Mouse (Mus musculus) hematopoietic stem cell, adult 5-6 weeks (primary cell): ENCODE measurements around the gene Gnao1. TPM values are rescaled to one million over a fixed set of nuclear protein-coding genes. Genes with fewer than 3 reads are reported as not detected.

Experiments used
- ATAC-seq, 2 experiments: fragments of 125-278 bp in 1 of 2; replicated peaks in 1 of 2; 2 replicates each; pipeline ENCODE4 v1.8.0; 2016 to 2017; ENCODE audit warnings: inconsistent platforms in 2 of 2, mild to moderate bottlenecking in 2 of 2, moderate number of reproducible peaks in 2 of 2, low read depth in 1 of 2, moderate TSS enrichment in 1 of 2; ENCODE audit not compliant: low FRiP score in 2 of 2, poor library complexity in 2 of 2, severe bottlenecking in 2 of 2, insufficient read depth in 1 of 2, low TSS enrichment in 1 of 2
- total RNA-seq: library from RNA; stranded (forward); fragments of 172-1452, 232-1000 nt; gene quantifications from 2 replicates; pipeline ENCODE4 v1.2.3, GENCODE M21; 2017

The Gnao1 gene
- total RNA-seq, 1 experiment from 2014 or later, result not detected

- ATAC-seq, result no peak
Measured at GRCm38 (mm10) chr8:93840486-93840885, 30.7 kb downstream of the Gnao1 start.

- ATAC-seq, result peak; percentile 65 to 79
Measured at GRCm38 (mm10) chr8:93840956-93841752, 31.4 kb downstream of the Gnao1 start.

- ATAC-seq, result no peak
Measured at GRCm38 (mm10) chr8:93842574-93842973, 32.8 kb downstream of the Gnao1 start.

- peak; percentile 56 to 79 for ATAC-seq
Measured at GRCm38 (mm10) chr8:93843858-93844502, 34.2 kb downstream of the Gnao1 start.

DNA sequence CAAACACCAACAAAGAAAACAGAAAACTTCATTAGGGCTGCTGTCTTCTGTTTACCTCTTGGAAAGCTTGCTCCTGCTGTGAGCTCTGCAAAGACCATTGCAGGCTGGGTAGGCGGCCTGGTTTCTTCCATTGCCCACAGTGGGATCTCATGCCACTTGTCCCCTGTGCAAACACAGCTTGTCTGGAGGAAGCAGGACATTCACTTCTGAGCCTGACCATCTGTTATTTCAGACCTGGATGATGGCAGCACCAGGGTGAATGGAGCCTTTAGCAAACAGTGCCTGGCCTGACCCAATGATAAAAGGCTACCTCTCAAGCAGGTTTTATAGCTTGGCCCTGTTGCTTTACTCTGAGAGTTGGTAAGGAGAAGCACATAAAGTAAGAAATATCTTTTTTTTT, 35.4 kb downstream of the Gnao1 start:
- ATAC-seq, result no peak

DNA sequence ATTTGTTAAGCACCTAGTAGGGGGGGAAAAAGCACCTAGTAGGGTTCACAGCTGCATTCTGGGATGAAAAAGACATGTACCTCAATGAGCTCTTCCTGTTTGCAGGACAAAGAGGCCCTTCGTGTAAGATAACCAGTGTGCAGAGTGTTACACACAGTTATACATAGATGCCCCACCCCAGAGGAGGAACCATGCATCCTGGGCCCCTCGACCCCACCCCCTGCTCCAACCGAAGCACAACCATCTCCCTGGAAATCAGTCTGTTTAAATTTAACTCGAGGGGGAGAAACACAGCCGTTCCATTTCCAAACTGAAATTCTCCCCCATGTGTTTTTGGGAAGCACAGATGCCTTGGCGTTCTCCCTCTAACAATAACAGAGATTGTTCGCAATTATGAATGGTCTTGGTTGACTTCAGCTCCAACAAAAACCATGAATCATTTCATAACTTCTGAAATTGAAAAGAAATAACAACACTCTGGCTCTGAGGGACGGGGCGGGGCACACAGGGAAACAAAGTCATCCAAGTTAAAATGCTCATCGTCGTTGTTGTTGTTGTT, 42.4 kb downstream of the Gnao1 start:
- ATAC-seq, result no peak

DNA sequence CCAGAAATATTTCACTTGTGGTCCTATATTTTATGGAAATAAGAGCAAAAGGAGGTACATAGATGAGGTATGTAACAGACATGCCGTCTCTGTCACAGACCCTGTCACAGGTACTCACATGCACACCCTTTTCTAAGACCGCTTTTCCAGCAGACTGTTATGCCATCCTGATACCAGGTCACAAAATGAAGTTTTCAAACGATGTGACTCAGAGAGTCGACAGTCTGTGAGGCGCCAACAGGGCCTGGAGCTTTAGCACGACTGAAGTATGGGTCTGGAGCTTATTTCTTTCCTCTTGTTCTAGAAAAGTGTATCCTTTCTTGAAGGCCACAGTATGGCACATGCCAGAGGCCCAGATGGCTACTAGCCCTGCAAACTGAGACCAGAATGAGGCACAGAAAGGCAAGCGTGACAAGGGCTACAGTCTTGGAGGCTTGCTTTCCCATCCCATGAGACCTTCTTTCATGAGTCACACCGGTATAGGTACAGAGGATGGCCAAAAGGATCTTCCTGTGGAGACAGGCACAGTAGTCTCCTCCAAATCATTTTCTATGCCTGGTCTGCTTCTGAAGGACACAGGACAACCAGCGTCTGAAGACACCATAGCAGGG, 43.2 kb downstream of the Gnao1 start:
- no peak for ATAC-seq

DNA sequence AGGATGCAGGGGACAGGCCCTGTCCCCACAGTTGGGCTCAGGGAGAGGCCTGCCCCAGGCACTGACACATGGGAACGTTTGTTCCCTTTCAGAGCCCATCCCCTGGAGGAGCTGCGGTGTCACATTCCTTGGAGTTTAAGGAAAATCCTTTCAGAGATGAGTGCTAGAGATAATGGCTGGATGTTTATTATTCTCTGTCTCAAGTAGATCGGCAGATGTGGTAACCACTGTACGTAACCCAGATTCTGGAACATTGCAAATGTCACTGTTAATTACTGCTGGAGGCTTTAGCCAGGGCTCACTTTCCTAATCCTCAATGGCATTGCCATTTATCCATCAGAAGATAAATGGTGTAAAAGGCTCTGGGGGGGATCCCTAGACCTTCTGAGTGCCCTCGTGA, 44.9 kb downstream of the Gnao1 start:
- no peak for ATAC-seq

DNA sequence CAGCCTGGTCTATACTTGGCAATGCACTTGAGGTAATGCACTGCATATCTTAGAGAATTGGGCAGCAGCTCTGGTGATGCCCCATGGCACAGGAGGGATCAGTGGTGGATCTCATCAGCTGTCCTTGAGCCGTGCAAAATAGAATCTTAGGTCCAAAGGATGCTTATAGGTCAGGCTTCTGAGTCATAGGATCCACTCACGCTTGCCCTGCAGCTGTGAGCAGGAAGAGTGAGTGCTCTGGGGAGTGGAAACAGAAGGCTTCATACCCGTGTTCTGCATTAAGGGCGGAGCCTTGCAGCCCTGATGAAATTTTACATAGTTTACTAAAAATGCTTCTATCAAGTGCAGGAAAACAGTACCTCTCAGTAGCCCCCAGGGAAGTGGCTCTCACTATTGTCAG, 45.5 kb downstream of the Gnao1 start:
- ATAC-seq, result no peak

DNA sequence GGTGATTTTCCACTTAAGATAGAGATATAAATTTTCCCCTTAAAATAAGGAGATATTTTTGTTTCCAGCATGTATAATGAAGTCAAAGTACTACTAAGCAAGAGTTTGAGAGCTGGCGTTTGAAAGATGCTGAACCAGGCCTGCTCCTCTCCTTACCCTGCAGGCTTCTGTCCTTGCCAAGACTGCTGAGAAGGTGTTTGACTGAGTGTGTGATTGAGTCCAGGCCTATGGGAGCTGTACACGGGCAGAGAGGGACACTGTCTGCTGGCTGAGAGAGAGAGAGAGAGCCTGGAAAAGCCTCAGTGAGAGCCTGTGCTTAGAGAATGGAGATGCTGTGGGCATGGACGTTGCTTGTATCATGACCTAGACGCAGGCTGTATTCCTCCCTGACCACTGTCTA, 47.4 kb downstream of the Gnao1 start:
- no peak for ATAC-seq

DNA sequence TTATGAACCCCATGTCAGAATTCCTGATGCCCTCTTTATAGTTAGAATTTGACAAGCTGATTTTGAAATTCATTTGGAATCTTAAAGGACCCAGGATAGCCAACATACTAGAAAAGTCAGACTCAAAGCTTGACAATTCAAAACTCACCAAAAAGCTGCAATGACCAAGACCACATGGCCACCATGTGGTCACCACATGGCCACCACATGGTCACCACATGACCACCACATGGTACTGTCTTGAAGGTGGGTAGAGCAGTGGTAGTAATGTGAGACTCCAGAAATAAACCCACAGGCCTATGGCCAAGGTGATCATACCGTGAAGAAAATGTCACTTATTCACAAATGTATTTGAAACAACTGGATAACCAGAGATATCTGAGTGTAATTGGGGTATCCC, 48.5 kb downstream of the Gnao1 start:
- no peak for ATAC-seq

- no peak for ATAC-seq
Measured at GRCm38 (mm10) chr8:93860020-93860419, 50.3 kb downstream of the Gnao1 start.

GRCm38 (mm10) chr8:93864064-93864463, 54.3 kb downstream of the Gnao1 start:
- no peak for ATAC-seq

GRCm38 (mm10) chr8:93866271-93866670, 56.5 kb downstream of the Gnao1 start:
- ATAC-seq, result no peak

DNA sequence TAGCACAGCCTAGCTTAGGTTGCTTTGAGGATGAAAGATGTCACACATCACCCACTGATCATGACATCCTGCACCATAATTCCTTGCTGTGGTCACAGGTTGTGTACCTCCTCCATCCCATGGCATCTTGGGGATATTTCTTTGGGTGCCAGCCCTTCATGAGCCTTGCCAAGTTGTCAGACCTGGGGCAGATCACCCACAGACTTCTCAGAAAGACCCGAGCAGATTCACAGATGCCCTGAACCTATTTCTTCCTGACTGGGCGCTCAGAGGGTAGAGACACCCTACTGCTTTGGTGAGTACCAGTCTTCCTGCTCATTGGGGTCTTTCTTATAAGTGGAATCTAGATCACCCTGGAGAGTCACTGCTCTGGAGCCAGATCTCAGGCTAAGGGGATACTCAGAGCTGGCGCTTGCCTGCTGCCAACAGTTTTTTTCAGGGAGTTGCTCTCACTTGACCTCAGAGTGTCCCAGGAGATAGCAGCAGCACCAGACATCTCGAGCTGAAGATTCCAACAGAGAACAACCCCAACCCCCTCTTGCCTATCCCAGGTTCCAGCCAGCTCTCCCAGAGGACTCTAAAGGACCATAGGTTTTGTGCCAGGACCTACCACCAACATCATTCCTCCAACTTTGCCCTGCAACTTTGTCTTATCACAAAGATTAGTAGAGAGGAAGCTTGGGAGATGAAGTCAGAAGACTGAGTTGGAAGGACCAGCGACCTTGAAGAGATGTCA, 58.9 kb downstream of the Gnao1 start:
- ATAC-seq, result no peak

DNA sequence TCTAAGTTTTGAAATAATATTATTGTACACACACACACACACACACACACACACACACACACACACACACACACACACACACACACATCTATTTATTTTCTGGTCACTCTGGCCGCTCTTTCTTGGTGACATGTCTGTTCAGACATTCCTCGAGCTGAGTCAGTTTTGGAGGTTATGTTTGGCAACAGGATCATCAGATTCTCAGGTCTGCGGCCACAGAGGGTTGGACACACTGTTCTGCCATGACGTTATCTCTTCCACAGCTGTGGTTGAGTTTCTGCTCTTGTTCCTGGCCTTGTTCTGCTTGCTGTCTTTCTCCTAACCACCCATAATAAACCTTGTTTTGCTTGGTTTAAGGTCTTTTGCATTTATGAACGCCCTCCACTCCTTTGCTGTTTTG, 61.5 kb downstream of the Gnao1 start:
- ATAC-seq, result no peak

DNA sequence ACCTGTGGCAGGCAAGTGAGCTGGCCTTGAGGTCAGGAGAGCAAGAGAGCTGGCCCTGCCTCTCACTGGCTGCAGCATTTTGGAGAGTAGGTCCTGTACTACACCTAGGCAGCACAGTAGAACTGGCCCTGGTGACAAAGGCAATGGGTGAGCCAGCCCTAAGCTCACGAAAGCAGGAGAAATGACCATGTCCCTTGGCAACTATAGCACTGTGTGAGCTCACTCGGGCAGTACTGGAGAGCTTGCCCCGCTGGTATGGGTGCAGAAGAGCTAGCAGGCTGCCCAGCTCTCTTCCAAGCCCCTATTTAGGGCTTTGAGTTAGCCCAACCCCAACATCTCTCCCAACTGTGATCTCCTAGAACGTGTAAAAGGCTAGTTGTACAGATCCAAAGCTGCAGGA, 68.6 kb downstream of the Gnao1 start:
- ATAC-seq, result no peak

DNA sequence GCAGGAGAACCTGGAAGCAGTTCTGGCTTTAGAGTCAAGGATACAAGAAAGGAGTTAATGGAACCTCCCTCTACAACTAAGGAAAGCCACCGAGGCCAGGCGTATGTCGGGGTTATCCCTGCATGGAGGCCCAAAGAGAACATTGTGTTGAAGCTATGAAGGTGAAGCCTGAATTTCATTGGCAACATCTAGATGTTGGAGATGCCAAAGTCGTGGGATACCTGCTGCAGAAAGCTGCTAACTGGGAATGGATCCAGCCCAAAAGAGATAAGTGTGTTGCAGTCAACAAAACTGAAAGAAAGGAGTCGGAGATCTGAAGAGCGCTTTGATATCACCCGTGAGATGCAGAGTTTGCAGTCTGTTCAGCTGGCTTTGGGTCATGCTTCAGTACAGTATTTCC, 70.2 kb downstream of the Gnao1 start:
- no peak for ATAC-seq
